In genomic region chr17:70272125-70272524, GRCm38 (mm10) we compare ENCODE assay signal across 12 mouse cellular contexts.
"Had no signal": no experiment of that assay in that cellular context is flagged by ENCODE, and none has a peak within 500 bp of the region (broad histone marks: within the 10 kb centered on the region; RNA-seq: fewer than 3 reads in every experiment).

No protein-coding gene starts in this region.

- H3K27ac ChIP-seq: layer of hippocampus, adult 2 months; limb, embryonic 12.5 days; liver, embryonic 15.5 days; midbrain, embryonic 12.5 days; stomach, embryonic 15.5 days had no signal

- H3K4me3 ChIP-seq: layer of hippocampus, adult 2 months; limb, embryonic 12.5 days; liver, embryonic 15.5 days; midbrain, embryonic 12.5 days; stomach, embryonic 15.5 days had no signal

- H3K27me3 ChIP-seq: limb, embryonic 12.5 days; liver, embryonic 15.5 days; midbrain, embryonic 12.5 days; stomach, embryonic 15.5 days had no signal

- DNase-seq: kidney, postnatal 10 days; kidney, postnatal 4 days; lung, adult 2 months; lung, postnatal 10 days; right cerebral cortex, postnatal 14 days; thymus, adult 2 months; thymus, postnatal 25 days had no signal

- H3K4me1 ChIP-seq: liver, embryonic 15.5 days; midbrain, embryonic 12.5 days; stomach, embryonic 15.5 days had no signal
